In genomic region chr14:103471074-103471778, GRCm38 (mm10) we compare ENCODE assay signal across 14 mouse cellular contexts. TPM values are rescaled to one million over a fixed set of nuclear protein-coding genes. Genes with fewer than 3 reads are reported as not detected.
DNase-seq lines count a peak whose midpoint lies in the region; ATAC-seq and TF ChIP-seq lines count a peak whose summit lies in the region.
"Had no signal": no experiment of that assay in that cellular context is flagged by ENCODE, and none has a peak within 500 bp of the region (broad histone marks: within the 10 kb centered on the region; RNA-seq: fewer than 3 reads in every experiment).

No protein-coding gene starts in this region.

- H3K9ac ChIP-seq in hindbrain, embryonic 11.5 days (ENCODE audit: low read depth, low read length): no peak overlapping the region
- H3K9ac ChIP-seq in hindbrain, postnatal 0 days (replicated peaks; ENCODE audit: low read length): no peak overlapping the region
- H3K9ac ChIP-seq in intestine, embryonic 16.5 days (ENCODE audit: low read depth, low read length): no peak overlapping the region
- H3K9ac ChIP-seq: embryonic facial prominence, embryonic 15.5 days had no signal

- H3K4me1 ChIP-seq in hindbrain, embryonic 11.5 days (replicated peaks; ENCODE audit: control insufficient read depth, insufficient read depth, low read length): no peaks in the 10 kb centered on the region
- H3K4me1 ChIP-seq in hindbrain, postnatal 0 days (ENCODE audit: insufficient read depth, low read length): no peaks in the 10 kb centered on the region
- no peaks in the 10 kb centered on the region for H3K4me1 ChIP-seq in intestine, embryonic 16.5 days (ENCODE audit: control insufficient read depth, insufficient read depth, low read length)

- H3K27me3 ChIP-seq in hindbrain, embryonic 11.5 days (ENCODE audit: control insufficient read depth, insufficient read depth, low read length): no peaks in the 10 kb centered on the region
- H3K27me3 ChIP-seq in hindbrain, postnatal 0 days (ENCODE audit: insufficient read depth, low read length): no peaks in the 10 kb centered on the region
- H3K27me3 ChIP-seq in intestine, embryonic 16.5 days (replicated peaks; ENCODE audit: control insufficient read depth, insufficient read depth, low read length): no peaks in the 10 kb centered on the region
- H3K27me3 ChIP-seq: embryonic facial prominence, embryonic 15.5 days had no signal

- no peaks in the 10 kb centered on the region for H3K36me3 ChIP-seq in hindbrain, embryonic 11.5 days (ENCODE audit: control insufficient read depth, insufficient read depth, low read length)
- H3K36me3 ChIP-seq in hindbrain, postnatal 0 days (ENCODE audit: insufficient read depth, low read length): no peaks in the 10 kb centered on the region
- H3K36me3 ChIP-seq in intestine, embryonic 16.5 days (ENCODE audit: control insufficient read depth, insufficient read depth, low read length): no peaks in the 10 kb centered on the region
- H3K36me3 ChIP-seq: embryonic facial prominence, embryonic 15.5 days had no signal

- no peak overlapping the region for H3K27ac ChIP-seq in hindbrain, embryonic 11.5 days (ENCODE audit: low read depth, low read length)
- no peak overlapping the region for H3K27ac ChIP-seq in hindbrain, postnatal 0 days
- no peak overlapping the region for H3K27ac ChIP-seq in intestine, embryonic 16.5 days (ENCODE audit: low read length)
- H3K27ac ChIP-seq: embryonic facial prominence, embryonic 15.5 days had no signal

- no peak overlapping the region for H3K4me2 ChIP-seq in hindbrain, embryonic 11.5 days (replicated peaks; ENCODE audit: low read depth, low read length)
- H3K4me2 ChIP-seq in hindbrain, postnatal 0 days (ENCODE audit: low read depth, low read length): no peak overlapping the region
- no peak overlapping the region for H3K4me2 ChIP-seq in intestine, embryonic 16.5 days (ENCODE audit: low read depth, low read length)
- H3K4me2 ChIP-seq: embryonic facial prominence, embryonic 15.5 days had no signal

- no peak overlapping the region for H3K4me3 ChIP-seq in hindbrain, embryonic 11.5 days (ENCODE audit: low read depth, low read length)
- no peak overlapping the region for H3K4me3 ChIP-seq in hindbrain, postnatal 0 days (ENCODE audit: low read length)
- H3K4me3 ChIP-seq in intestine, embryonic 16.5 days (ENCODE audit: low read length): no peak overlapping the region
- H3K4me3 ChIP-seq: embryonic facial prominence, embryonic 15.5 days had no signal

- peak; percentile 11 for DNase-seq in cerebellum, adult 11-12 months
- DNase-seq in cerebellum, postnatal 10 days: no peak
- no peak for DNase-seq in hindbrain, embryonic 11.5 days (ENCODE audit: low spot score)
- DNase-seq in hindbrain, postnatal 0 days (ENCODE audit: low spot score): no peak
- DNase-seq in ovary, postnatal 36 days (ENCODE audit: low spot score): peak; percentile 18
- DNase-seq in ovary, postnatal 14 days (ENCODE audit: low spot score): no peak
- peak; percentile 74 for DNase-seq in yolk sac, embryonic 10.5 days (ENCODE audit: low spot score)
- DNase-seq: forebrain, postnatal 0 days had no signal

- 55% methylated on average over 3 of the region's 3 CpGs for WGBS in hindbrain, embryonic 11.5 days
- WGBS in hindbrain, postnatal 0 days: 51% methylated on average over 3 of the region's 3 CpGs
- 39% methylated on average over 3 of the region's 3 CpGs for WGBS in intestine, embryonic 16.5 days

- H3K9me3 ChIP-seq in hindbrain, embryonic 11.5 days (ENCODE audit: control insufficient read depth, low read length): no peaks in the 10 kb centered on the region
- no peaks in the 10 kb centered on the region for H3K9me3 ChIP-seq in hindbrain, postnatal 0 days (ENCODE audit: low read length)
- no peaks in the 10 kb centered on the region for H3K9me3 ChIP-seq in intestine, embryonic 16.5 days (ENCODE audit: control insufficient read depth, low read length)
- H3K9me3 ChIP-seq: embryonic facial prominence, embryonic 15.5 days had no signal

- no peak for TF ChIP-seq CTCF in hindbrain, postnatal 0 days (IDR thresholded peaks at IDR 0.05; ENCODE audit: low read depth)

- ATAC-seq in hindbrain, embryonic 11.5 days (ENCODE audit: low FRiP score): peak; percentile 17; the same call in 1 of the 2 replicates
- ATAC-seq in hindbrain, postnatal 0 days: no peak
- ATAC-seq in intestine, embryonic 16.5 days: no peak

RNA-seq across cellular contexts. Expression of gene Scel, which starts 41.9 kb away (rescaled TPM):
- polyA plus RNA-seq in hindbrain, embryonic 11.5 days (2014; fragmentation: Nextera tagmentation; extraction: Ambion mirVana): 0.11 and 0.54 TPM in 2 replicates
- 0.14 and 0.42 TPM in 2 replicates for total RNA-seq in hindbrain, postnatal 0 days (2014; rRNA removed)
- polyA plus RNA-seq in hindbrain, postnatal 0 days (2015; fragmentation: Nextera tagmentation; extraction: Ambion mirVana): 0.35 and 0.44 TPM in 2 replicates
- 1.2 and 1.3 TPM in 2 replicates for polyA plus RNA-seq in intestine, embryonic 16.5 days (2015; fragmentation: Nextera tagmentation; extraction: Ambion mirVana)
- total RNA-seq: common myeloid progenitor, adult 5-6 weeks; megakaryocyte-erythroid progenitor cell, adult 5-6 weeks; MEL had no signal
- polyA plus RNA-seq: small intestine, adult 2 months had no signal

Comparison
In these comparisons a context has a peak if more than half of its experiments do, and no peak if none do; other contexts are left out.
1. DNase-seq: peak in cerebellum, adult 11-12 months (single experiment), ovary, postnatal 36 days (single experiment) and yolk sac, embryonic 10.5 days (single experiment); none in cerebellum, postnatal 10 days (0 of 2), hindbrain, embryonic 11.5 days (single experiment), hindbrain, postnatal 0 days (single experiment) and ovary, postnatal 14 days (single experiment).